Mouse (Mus musculus): Measurements from ENCODE around the gene Olfr1510.
"Not testable (repeated sequence)": the region's sequence is repeated elsewhere in the genome, so short reads cannot be mapped to it uniquely, and the experiment has no call there.

The Olfr1510 gene

GRCm38 (mm10) chr14:52414273-52414672 lies at the start of gene Olfr1510:
Olfr1510 (minus strand) TSS chr14:52414373.
- DNase-seq (ENCODE audit: low spot score in 2 of 2): no peak

- DNase-seq (ENCODE audit: low spot score in 2 of 2): no peak
Measured at GRCm38 (mm10) chr14:52461928-52462327, 47.8 kb upstream of the Olfr1510 start.

- DNase-seq (ENCODE audit: low spot score in 2 of 2): no peak
Measured at GRCm38 (mm10) chr14:52451138-52451537, 37.0 kb upstream of the Olfr1510 start.

- no peak for DNase-seq (ENCODE audit: low spot score in 2 of 2)
Measured at GRCm38 (mm10) chr14:52442690-52443089, 28.5 kb upstream of the Olfr1510 start, which contains the start of gene Olfr1509. Olfr1509 (plus strand) TSS chr14:52442990.

GRCm38 (mm10) chr14:52427686-52428085 lies 13.5 kb upstream of the Olfr1510 start:
- no peak for DNase-seq (ENCODE audit: low spot score in 2 of 2)

- DNase-seq (ENCODE audit: low spot score in 2 of 2): not testable (repeated sequence)
Measured at GRCm38 (mm10) chr14:52410142-52410919, 3.8 kb downstream of the Olfr1510 start.

- DNase-seq (ENCODE audit: low spot score in 2 of 2): no peak
Measured at GRCm38 (mm10) chr14:52397279-52397678, 16.9 kb downstream of the Olfr1510 start, which contains the start of gene Olfr1511. Olfr1511 (minus strand) TSS chr14:52397379.

GRCm38 (mm10) chr14:52390084-52390848 lies 23.9 kb downstream of the Olfr1510 start:
- not testable (repeated sequence) for DNase-seq (ENCODE audit: low spot score in 2 of 2)

- no peak for DNase-seq (ENCODE audit: low spot score in 2 of 2)
Measured at GRCm38 (mm10) chr14:52379068-52379467, 35.1 kb downstream of the Olfr1510 start, which contains the start of gene Olfr1512. Olfr1512 (minus strand) TSS chr14:52379168.

GRCm38 (mm10) chr14:52368741-52369140 lies 45.4 kb downstream of the Olfr1510 start:
- DNase-seq (ENCODE audit: low spot score in 2 of 2): no peak
